Mouse (Mus musculus) lung, postnatal 10 days (tissue): ENCODE measurements around the gene Serpinf1.
"Not testable (repeated sequence)": the region's sequence is repeated elsewhere in the genome, so short reads cannot be mapped to it uniquely, and the experiment has no call there.

Experiments used
- DNase-seq: peaks from one replicate; pipeline ENCODE4 v3.0.0; 2021

Serpinf1 gene

DNA sequence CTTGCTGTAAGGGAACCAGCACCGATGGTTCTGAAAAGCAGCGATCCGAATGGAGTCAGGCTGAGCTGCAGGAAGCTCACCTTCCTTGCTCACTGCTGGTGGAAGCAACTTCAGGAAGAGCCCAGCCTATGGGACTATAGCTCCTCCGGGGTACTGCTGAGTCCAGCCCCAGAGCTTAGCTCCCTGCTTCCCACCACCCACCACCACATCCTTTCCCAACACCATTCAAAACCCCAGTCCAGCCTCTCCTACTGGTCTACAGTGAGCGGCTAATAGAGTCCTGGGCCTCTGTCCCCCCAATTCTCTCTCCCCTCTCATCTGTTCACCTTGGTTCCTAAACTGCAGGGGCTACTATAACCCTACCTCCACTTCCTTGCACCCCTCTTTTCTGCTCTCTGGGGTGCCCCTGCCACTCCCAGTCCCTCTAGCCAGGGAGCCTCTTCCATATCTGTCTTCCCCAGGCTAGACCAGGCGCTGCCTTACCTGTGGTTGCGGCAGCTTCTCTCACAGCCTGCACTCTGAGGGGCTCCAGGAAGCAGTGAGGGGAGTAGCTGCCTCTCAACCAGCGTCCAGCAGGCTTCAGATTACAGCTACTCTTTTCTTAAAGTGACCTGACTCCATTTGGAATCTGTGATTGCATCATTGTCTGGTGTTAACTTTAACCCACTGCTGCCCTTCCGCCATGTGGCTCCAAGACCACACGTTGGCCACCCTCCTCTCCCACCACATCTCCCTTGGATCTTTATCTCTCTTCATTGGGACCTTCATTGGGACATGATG lies at the start of gene Serpinf1:
Gene Serpinf1 (minus strand): TSS at position 689 of the 780 bp plus-strand sequence.
- DNase-seq: no peak

DNA sequence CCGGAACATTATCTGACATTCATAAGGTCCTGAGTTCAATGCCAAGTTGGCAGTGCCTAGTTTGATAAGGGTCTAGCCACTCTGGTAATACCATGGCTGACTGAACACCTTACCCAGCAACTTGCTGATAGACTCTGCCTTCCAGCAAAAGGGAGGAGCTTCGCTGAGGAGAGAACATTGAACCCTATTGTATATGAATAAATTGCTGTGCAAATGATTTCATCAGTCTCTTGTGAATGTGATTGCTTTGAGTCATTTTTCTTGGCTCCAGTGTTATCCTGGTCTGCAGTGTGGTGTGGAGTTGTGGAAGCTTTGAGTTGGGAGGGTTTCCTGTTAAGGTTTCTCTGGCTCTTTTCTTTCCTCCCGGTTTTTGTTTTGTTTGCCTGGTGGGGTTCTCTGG lies 48.2 kb upstream of the Serpinf1 start:
- no peak for DNase-seq

DNA sequence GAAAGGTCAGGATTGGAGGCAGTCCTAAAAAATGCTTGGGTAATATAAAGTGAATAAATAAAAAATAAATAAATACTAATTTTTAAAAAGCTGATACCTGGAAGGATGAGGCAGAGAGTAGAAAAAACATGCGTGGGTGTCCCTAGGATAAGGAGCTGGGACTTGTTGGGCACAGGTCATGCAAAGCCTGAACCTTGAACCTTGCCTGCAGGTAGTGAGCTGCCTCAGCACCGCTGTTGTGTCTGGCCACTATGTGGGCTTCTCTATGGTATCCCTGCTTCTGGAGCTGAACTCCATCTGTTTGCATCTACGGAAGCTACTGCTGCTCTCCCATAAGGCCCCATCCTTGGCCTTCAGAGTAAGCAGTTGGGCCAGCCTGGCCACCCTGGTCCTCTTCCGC lies 46.8 kb upstream of the Serpinf1 start:
- no peak for DNase-seq

DNA sequence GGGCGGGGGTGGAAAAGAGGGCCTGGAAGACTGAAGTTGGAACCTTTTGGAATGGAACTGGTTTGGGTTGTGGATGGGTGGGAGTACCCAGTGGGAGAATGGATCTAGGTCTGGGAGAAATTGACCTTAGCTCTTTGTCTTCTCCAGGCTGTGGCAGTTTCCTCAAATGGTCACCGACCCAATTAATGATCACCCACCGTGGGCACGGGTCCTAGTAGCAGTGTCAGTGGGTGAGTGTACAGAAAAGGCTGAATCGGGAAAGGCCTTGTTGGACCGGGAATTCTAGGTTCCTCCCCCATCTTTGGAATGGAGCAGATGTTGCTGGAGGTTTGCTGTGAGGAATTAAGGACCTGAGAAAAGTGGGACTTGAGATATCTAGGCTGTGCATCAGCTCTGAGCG lies 45.9 kb upstream of the Serpinf1 start:
- no peak for DNase-seq

DNA sequence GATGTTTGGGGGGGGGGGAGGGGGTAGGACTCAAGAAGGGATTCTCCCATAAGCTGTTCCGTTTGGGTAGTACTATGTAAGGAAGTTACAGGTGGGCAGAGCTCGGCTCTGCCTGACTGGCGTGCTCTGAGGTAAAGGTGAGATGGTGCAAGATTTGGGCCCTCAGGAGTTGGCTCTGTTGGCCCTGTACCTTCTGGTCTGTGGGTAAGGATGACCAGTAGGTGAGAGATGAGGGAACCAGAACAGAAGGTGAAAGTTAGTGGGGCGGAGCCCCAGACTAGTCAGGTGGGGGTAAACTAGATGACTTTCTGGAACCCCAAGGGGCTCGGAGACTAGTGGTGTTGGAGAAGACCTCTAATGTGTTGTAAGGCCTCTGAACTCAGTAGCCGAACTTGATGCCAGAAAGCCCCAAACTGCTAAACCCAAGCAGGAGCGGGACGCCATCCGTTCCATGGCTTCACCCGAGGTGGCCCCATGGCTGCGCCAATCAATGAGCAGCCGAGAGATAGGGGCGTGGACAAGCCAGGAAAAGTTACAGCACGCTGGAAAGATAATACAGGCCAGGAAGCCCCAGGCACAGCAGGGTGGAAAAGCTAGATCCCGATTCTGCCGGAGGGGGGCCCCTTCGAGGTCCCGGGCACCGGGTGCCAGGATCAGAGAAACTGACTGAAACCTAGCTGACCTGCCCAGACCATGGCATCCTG lies 45.2 kb upstream of the Serpinf1 start:
- peak; percentile 84 for DNase-seq

DNA sequence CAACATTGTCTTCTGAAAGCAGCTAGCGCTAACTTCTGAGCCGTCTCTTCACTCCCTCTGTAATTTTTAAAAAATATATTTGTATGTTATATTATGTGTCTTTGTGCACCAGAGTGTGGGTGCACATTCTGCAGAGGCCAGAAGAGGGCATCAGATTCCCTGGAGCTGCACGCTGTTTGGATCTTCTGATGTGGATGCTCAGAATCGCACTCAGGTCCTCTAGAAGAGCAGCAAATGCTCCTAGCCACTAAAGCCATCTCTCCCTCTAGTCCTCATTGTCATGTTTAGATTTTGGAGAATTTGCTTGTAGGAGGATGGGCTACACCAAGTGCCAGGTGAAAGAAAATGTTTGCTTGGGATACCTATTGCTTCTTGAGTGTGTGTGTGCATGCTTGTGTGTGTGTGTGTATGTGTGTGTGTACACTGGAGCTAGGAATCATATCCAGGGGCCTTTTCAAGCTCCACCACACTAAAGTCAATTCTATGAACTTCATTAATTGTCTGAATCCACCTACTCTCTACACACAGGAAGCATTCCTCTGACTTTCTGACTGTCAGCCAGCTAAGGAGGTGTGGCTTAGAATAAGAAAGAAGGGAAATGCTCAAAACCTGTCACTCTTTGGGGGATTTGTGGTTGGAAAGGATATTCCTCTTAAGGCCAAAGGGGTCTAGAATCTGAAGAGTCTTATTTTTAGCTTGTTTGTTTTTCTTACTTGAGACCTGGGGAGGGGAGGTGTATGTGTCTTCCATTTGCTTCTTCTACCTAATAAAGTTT lies 44.4 kb upstream of the Serpinf1 start:
- no peak for DNase-seq

DNA sequence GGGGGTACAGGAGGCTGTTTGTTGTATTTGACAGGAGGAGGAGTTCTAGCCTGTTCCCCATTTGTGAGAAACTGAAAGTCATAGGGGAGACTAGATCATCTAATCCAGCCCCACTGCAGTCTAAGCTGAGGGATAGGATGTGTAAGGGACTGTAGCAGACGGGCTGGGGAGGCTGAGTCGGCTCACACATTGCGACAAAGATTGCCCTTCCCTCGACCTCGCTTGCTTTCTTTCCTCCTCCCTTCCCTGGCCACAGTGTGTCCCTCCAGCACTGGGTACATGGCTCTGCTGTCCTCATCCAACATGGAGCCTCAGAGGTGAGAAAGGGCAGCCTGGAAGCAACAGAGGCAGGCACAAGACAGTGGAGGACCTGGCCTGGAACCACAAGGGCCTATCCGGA lies 42.5 kb upstream of the Serpinf1 start:
- no peak for DNase-seq

DNA sequence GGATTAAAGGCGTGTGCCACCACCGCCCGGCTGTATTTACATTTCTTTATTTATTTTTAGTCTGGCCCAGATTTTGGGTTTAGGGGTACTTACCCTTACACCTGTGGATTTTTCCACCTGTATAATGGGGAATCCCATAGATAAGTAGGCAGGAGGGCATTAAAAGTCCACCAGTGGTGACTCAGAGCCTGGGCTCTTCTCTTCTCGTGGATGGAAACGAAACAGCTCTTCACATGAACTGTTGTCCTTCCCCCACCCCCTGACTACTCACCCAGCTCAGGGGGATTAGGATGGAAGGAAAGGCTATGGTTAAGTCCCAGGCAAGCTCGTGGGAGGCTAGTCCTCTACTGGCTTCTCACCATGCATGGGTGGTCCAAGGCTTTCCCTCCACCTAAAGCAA lies 41.9 kb upstream of the Serpinf1 start:
- no peak for DNase-seq

DNA sequence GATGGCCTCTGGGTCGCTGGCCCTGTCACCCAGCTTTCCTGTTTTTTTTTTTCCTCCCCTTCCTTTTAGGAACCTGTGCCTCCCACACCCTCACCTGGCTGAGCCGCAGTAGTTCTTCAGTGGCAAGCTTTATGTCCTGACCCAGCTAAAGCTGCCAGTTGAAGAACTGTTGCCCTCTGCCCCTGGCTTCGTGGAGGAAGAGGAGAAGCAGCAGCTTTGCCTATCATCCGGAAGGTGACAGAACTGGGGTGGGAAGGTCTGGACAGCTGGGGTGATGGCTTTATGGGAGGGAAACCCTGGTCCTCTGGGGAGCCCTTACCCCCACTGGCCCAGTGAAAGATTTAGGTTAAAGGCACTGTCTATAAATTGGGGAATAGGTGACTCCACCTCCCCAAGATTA lies 41.1 kb upstream of the Serpinf1 start:
- DNase-seq: no peak

DNA sequence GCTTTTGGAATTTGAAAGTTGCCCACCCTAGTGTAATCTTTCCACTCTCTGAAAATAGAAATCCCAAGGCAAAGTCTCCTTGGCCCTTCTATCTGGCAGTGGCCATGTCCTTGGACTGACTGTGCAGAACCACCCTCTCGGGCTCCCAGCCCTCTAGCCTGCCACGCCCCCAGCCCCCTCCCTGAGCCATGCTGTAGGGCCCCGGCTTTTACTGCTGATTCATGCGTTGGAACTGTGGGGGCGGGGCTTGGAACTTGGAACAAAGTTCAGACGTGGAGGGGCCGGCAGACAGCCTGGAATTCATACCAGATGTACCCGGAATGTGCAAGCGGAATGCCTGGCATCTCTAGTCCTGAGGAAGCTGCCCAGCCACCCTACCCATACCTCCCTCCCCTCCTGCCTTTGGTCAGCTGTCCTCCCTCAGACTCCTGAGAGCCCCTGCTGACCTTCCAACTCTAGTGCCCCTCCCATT lies 40.4 kb upstream of the Serpinf1 start:
- DNase-seq: peak; percentile 96

DNA sequence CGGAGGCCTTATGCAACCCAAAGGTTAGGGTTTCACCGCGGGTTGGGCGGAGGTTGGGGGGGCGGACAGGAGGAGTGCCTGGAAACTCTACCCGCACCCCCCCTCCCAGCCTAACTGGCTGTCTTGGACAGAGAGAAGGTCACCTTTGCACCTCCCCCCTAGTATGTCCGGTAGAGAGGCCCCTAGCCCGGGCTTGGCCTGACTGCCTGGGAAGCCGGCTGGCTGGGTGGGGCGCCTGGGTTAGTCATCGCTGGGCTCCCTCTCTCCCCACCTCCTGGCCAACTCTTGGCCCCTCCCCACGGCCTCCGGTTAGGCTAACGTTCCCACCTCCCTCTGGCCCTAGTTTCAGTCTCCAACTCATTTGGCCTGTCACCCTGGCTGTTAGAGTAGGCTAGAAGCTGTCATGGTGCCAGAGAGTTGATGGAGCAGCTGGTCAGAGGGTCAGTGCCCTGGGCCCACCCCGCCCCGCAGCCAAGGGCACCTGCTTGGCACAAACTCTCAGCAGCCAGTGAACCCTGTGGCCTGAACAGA lies 39.8 kb upstream of the Serpinf1 start:
- peak; percentile 90 for DNase-seq

DNA sequence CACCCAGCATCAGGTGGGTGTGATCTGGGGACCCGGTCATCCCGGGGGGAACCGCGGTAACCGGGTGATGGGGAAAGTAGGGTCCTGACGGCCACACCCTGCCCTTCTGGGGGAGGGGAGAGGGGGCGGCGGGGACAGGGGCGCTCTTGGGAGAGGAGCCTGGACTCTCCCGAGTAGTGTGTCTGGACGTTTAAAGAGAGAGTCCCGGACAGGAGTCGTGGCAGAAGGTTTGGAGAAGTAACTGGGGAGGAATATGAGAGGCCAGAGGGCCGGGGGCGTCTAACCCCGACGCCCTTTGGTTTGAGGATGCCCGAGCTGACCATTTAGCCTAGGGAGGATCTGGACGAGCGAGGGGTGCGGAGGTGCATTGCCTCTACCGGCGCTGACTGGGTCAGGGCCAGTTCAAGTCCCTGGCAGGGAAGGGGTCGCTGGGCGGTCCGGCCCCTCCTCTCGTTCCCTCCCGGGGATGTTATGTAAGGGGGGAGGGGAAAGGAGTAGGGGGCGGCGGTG lies 39.3 kb upstream of the Serpinf1 start:
- DNase-seq: no peak

DNA sequence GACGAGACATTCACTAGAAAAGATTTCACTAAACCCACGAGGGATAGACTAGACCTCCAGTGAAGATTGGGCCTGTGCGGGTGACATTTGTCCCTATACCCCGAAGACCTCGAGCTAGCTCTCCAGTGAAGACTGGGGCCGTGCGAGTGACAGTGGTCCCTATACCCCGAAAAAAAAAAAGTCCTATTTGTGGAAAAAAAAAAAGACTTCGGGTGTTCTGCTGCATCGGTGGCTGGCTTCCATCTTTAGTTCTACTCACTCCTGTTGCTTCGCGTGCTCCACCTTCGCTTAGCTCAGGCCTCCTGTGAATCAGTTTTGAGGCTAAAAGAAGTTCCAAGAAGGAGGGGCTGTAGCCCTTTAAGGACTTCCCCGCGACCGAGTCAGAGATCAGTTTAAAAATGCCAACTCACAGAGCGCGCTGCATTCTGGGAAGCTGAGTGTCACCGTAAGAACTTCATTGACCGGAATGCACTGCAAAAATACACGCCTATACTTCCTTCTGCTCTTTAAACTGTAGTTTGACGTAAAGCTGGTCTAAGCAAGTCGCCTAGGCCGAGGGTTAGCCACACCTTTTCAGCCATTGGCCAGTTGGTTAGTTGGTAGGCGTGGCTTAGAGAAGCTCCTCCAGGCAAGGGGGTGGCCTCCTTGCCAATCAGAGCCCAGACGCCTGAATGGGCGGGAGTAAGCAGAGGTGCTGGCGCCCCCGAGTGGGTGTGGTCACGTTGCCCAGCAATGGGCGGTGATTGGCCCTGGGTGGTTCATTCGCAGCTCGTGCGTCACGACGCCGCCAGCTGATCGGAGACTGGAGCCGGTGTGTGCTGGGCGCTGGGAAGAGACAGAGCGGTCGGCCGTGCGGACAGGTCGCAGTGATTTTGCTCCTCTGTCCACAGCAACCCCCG lies 38.6 kb upstream of the Serpinf1 start, which contains the start of gene Tlcd2:
Gene Tlcd2 (plus strand): TSS at position 872 of the 899 bp plus-strand sequence.
- DNase-seq: peak; percentile 100

DNA sequence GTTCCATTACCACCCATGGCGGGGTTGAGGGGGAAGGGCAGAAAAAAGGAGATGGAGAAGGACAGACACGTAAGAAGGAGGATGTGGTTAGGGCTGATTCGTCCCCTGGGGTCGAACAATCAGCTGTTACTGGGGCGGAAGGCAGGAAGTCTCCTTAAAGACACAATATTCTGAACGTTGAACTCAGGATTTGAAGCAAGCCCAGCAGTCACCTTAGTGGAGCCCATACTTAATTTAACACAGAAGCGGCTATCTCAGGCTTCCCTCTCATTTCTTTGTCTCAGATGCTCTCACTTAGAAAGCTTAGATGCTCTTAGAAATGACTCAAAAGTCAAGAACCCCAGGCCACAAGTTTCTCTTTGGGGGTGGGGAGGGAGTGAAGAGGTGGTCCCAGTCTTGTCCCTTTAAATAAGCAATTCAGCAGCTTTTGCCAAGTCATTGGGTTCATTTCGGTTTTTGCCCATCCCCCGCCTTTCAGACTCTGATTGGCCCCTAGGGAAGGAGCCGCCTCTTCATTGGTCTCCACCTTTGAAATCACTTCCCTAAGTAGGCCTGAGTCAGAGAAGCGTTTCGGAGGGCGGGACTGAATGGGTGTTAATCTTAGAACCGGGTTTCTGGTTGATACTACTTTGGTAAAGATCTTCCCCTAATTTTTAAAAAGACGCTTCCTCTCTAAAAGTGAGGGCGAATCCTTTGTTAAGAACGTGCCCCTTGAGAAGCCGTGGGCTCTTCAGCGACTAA lies 37.8 kb upstream of the Serpinf1 start:
- DNase-seq: peak; percentile 97

DNA sequence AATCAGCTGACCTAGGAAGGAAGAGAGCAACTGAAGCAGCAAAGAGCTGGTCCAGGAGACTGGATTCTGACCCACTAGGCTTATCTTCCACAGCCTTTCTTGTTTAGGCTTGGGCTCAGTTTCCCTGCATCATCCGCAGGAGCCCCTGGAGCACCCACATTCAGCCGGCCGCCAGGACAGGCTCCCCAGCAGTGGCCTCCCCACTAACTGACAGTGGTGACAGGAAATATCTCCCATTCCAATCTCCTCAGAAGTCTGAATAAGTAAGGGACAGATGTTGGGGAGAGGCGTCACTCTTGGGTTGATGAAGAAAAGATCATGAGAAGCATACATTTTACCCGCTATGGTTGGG lies 37.2 kb upstream of the Serpinf1 start:
- DNase-seq: no peak

DNA sequence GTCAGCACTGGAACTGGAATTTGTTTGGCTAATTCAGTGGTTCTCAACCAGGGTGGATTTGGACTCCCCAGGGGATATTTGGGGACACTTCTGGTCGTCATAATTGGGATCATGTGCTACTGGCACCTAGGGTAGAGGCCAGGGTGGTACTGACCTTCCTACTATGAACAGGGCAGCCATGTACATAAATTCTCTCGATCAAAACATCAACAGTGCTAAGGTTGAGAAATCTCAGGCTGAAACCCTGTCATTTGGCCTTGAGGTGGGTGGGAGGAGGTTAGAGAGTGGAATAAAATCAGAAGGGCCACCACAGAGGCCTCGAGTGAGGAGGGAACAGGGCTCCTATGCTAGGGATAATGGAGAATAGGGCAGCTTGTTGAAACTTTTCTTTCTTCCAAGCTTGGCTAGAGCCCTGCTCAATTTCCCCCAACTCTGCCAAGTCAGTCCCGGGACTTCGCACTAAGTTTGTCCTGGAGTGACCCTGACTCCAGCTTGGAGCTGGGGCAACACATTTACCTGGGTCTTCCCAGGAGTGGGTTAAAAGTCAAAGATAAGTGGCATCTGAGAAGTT lies 36.7 kb upstream of the Serpinf1 start:
- DNase-seq: peak; percentile 46

DNA sequence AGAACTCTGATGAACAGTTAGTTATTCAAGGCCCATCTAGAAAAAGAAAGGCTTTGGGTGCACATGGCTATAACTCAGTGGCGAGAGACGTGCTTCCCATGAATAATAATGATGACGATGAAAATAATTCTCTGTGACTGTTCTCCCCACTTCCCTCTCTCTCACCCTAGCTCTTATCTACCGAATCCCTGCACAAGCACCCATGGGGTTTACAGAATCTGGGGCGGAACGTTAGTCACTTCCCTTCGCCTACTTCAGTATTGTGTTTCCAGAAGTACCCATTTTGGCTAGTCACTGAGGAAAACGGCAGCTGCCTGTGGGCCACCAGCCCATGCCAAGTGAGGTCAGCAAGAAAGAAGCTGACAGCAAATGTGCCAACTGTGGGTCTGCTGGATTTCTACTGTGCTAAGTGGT lies 36.1 kb upstream of the Serpinf1 start:
- DNase-seq: no peak

DNA sequence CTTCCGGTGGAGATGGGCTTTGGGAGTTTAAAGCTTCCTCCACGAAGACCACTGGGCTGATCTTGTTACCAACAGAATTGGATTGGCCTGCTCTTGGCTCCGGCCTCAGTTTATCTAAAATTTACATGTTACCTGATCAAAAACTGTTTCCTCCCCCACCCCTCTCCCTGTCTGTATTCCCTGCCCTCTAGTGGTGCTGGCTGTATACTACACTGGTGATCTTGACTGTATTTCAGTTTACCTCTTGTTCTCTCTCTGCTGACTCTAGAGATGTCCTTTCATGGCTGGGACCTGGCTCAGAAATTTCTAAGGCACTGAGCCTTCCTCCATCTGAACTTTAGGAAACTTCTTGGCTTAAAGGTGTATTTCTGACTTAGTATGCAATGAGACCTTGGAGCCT lies 35.7 kb upstream of the Serpinf1 start:
- peak; percentile 58 for DNase-seq

DNA sequence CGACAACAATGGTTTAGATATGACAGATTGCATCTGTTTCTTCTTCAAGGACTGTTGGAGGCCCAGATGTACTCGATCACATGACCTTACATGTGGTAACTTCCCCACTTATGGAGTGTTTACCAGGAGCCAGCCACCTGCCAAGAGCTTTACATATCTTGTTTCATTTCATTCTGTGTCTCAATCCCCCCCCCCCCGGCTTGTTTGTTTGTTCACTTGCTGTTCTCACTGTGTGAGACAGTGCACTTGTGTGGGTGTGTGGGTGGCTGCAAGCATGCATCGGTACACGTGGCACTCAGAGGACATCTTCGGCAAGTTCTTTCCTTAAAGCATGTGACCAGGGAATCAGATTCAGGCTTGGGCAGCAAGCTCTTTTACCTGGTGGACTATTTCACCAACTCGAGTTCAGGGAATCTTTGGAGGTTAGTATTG lies 34.0 kb upstream of the Serpinf1 start:
- DNase-seq: no peak

DNA sequence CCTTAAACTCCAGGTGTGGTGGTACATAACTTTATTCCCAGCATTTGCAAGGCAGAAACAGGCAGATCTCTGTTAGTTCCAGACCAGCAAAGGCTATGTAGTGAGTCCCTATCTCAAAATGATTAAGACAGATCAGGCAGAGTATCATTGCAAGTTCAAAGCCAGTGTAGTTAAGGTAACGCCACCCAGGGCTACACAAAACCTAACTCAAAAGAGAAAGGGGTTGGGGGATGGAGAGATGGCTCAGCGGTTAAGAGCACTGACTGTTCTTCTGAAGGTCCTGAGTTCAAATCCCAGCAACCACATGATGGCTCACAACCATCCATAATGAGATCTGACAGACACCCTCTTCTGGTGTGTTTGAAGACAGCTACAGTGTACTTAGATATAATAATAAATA lies 33.5 kb upstream of the Serpinf1 start:
- DNase-seq: not testable (repeated sequence)
